Mouse (Mus musculus): ENCODE data around the gene Ano10. TPM values are rescaled to one million over a fixed set of nuclear protein-coding genes. Genes with fewer than 3 reads are reported as not detected.

Gene Ano10
- polyA plus RNA-seq, 1 experiment from 2014 or later, result 23.5 TPM

- no peak for ATAC-seq (replicated peaks; ENCODE audit: insufficient number of reproducible peaks, insufficient read depth, low FRiP score, low read depth)
- 34% methylated on average over 4 of the region's 4 CpGs for WGBS
- H3K4me1 ChIP-seq (replicated peaks), result peaks cover 21% of the 10 kb centered on the region
These were observed 50.0 kb downstream of the Ano10 start for GRCm38 (mm10) chr9:122244080-122244799.

GRCm38 (mm10) chr9:122243297-122243696 is 50.9 kb downstream of the Ano10 start:
- H3K36me3 ChIP-seq, result no peaks in the 10 kb centered on the region
- no peak for ATAC-seq (replicated peaks; ENCODE audit: insufficient number of reproducible peaks, insufficient read depth, low FRiP score, low read depth)
- H3K27me3 ChIP-seq, result no peaks in the 10 kb centered on the region
- H3K27ac ChIP-seq, result no peak overlapping the region
- H3K4me3 ChIP-seq, result no peak overlapping the region
- no peaks in the 10 kb centered on the region for H3K9me3 ChIP-seq (replicated peaks)
- no peak overlapping the region for H3K9ac ChIP-seq
- H3K4me2 ChIP-seq, result no peak overlapping the region
- WGBS, result 63% methylated on average over 1 of the region's 1 CpGs
- peaks cover 21% of the 10 kb centered on the region for H3K4me1 ChIP-seq (replicated peaks)

More at GRCm38 (mm10) chr9:122244080-122244799, 50.0 kb downstream of the Ano10 start:
- no peak overlapping the region for H3K4me2 ChIP-seq
- no peaks in the 10 kb centered on the region for H3K27me3 ChIP-seq
- H3K36me3 ChIP-seq, result no peaks in the 10 kb centered on the region
- H3K9me3 ChIP-seq (replicated peaks), result no peaks in the 10 kb centered on the region
- no peak overlapping the region for H3K4me3 ChIP-seq
- no peak overlapping the region for H3K27ac ChIP-seq
- H3K9ac ChIP-seq, result no peak overlapping the region

GRCm38 (mm10) chr9:122242856-122243255 is 51.4 kb downstream of the Ano10 start:
- no peak overlapping the region for H3K9ac ChIP-seq
- no peak overlapping the region for H3K27ac ChIP-seq
- H3K9me3 ChIP-seq (replicated peaks), result no peaks in the 10 kb centered on the region
- no peak; the same call in 1 of the 2 replicates for ATAC-seq (replicated peaks; ENCODE audit: insufficient number of reproducible peaks, insufficient read depth, low FRiP score, low read depth)
- no peaks in the 10 kb centered on the region for H3K27me3 ChIP-seq
- no peaks in the 10 kb centered on the region for H3K36me3 ChIP-seq
- H3K4me3 ChIP-seq, result no peak overlapping the region
- WGBS, result 11% methylated on average over 7 of the region's 7 CpGs
- no peak overlapping the region for H3K4me2 ChIP-seq
- peaks cover 21% of the 10 kb centered on the region for H3K4me1 ChIP-seq (replicated peaks)

GRCm38 (mm10) chr9:122241812-122242400 is 52.3 kb downstream of the Ano10 start:
- no peaks in the 10 kb centered on the region for H3K36me3 ChIP-seq
- H3K4me2 ChIP-seq, result no peak overlapping the region
- ATAC-seq (replicated peaks; ENCODE audit: insufficient number of reproducible peaks, insufficient read depth, low FRiP score, low read depth), result no peak
- peaks cover 21% of the 10 kb centered on the region for H3K4me1 ChIP-seq (replicated peaks)
- H3K27ac ChIP-seq, result no peak overlapping the region
- H3K9ac ChIP-seq, result no peak overlapping the region
- no peaks in the 10 kb centered on the region for H3K27me3 ChIP-seq
- no peak overlapping the region for H3K4me3 ChIP-seq
- WGBS, result 64% methylated on average over 10 of the region's 10 CpGs
- H3K9me3 ChIP-seq (replicated peaks), result no peaks in the 10 kb centered on the region

- Histone ChIP-seq H3K4me3 (no peak overlapping the region), H3K27me3 (no peaks in the 10 kb centered on the region), H3K9me3 (replicated peaks) (no peaks in the 10 kb centered on the region), H3K27ac (peak overlapping the region; percentile 46; the same call in 1 of the 2 replicates), H3K4me2 (no peak overlapping the region), H3K9ac (no peak overlapping the region), H3K4me1 (replicated peaks) (peaks cover 25% of the 10 kb centered on the region), H3K36me3 (no peaks in the 10 kb centered on the region)
- ATAC-seq (replicated peaks; ENCODE audit: insufficient number of reproducible peaks, insufficient read depth, low FRiP score, low read depth), result peak; percentile 48; the same call in 1 of the 2 replicates
- 31% methylated on average over 8 of the region's 8 CpGs for WGBS
These were observed 53.5 kb downstream of the Ano10 start for GRCm38 (mm10) chr9:122240629-122241199.

- Histone ChIP-seq H3K27ac (no peak overlapping the region), H3K36me3 (no peaks in the 10 kb centered on the region), H3K4me1 (replicated peaks) (0 out of 2 replicates have a peak, but pooled peaks cover 4% of the 10 kb centered on the region), H3K9ac (no peak overlapping the region), H3K27me3 (no peaks in the 10 kb centered on the region), H3K4me2 (no peak overlapping the region), H3K4me3 (no peak overlapping the region), H3K9me3 (replicated peaks) (no peaks in the 10 kb centered on the region)
- no peak for ATAC-seq (replicated peaks; ENCODE audit: insufficient number of reproducible peaks, insufficient read depth, low FRiP score, low read depth)
- WGBS, result 85% methylated on average over 3 of the region's 3 CpGs
These were observed 59.5 kb downstream of the Ano10 start for GRCm38 (mm10) chr9:122234741-122235140.

- H3K9me3 ChIP-seq (replicated peaks), result no peaks in the 10 kb centered on the region
- no peak overlapping the region for H3K4me3 ChIP-seq
- no peaks in the 10 kb centered on the region for H3K36me3 ChIP-seq
- H3K4me1 ChIP-seq (replicated peaks), result 0 out of 2 replicates have a peak, but pooled peaks cover 4% of the 10 kb centered on the region
- 52% methylated on average over 7 of the region's 7 CpGs for WGBS
- no peak overlapping the region for H3K9ac ChIP-seq
- no peaks in the 10 kb centered on the region for H3K27me3 ChIP-seq
- H3K27ac ChIP-seq, result no peak overlapping the region
- ATAC-seq (replicated peaks; ENCODE audit: insufficient number of reproducible peaks, insufficient read depth, low FRiP score, low read depth), result no peak; the same call in 1 of the 2 replicates
- H3K4me2 ChIP-seq, result no peak overlapping the region
These were observed 60.3 kb downstream of the Ano10 start for GRCm38 (mm10) chr9:122233972-122234345.

GRCm38 (mm10) chr9:122233316-122233971 is 60.8 kb downstream of the Ano10 start:
- Histone ChIP-seq H3K4me2 (no peak overlapping the region), H3K4me3 (no peak overlapping the region), H3K4me1 (replicated peaks) (0 out of 2 replicates have a peak, but pooled peaks cover 4% of the 10 kb centered on the region), H3K9me3 (replicated peaks) (no peaks in the 10 kb centered on the region), H3K27ac (no peak overlapping the region), H3K27me3 (no peaks in the 10 kb centered on the region), H3K9ac (no peak overlapping the region), H3K36me3 (no peaks in the 10 kb centered on the region)
- ATAC-seq (replicated peaks; ENCODE audit: insufficient number of reproducible peaks, insufficient read depth, low FRiP score, low read depth), result no peak
- 83% methylated on average over 8 of the region's 8 CpGs for WGBS

GRCm38 (mm10) chr9:122232912-122233311 is 61.3 kb downstream of the Ano10 start:
- Histone ChIP-seq H3K27ac (no peak overlapping the region), H3K9me3 (replicated peaks) (no peaks in the 10 kb centered on the region), H3K27me3 (no peaks in the 10 kb centered on the region), H3K4me3 (no peak overlapping the region), H3K4me2 (no peak overlapping the region), H3K4me1 (replicated peaks) (0 out of 2 replicates have a peak, but pooled peaks cover 4% of the 10 kb centered on the region), H3K9ac (no peak overlapping the region), H3K36me3 (no peaks in the 10 kb centered on the region)
- ATAC-seq (replicated peaks; ENCODE audit: insufficient number of reproducible peaks, insufficient read depth, low FRiP score, low read depth), result no peak
- 56% methylated on average over 2 of the region's 2 CpGs for WGBS

GRCm38 (mm10) chr9:122230701-122231100 is 63.5 kb downstream of the Ano10 start:
- WGBS, result 63% methylated on average over 4 of the region's 4 CpGs
- ATAC-seq (replicated peaks; ENCODE audit: insufficient number of reproducible peaks, insufficient read depth, low FRiP score, low read depth), result no peak
- Histone ChIP-seq H3K4me2 (no peak overlapping the region), H3K9me3 (replicated peaks) (no peaks in the 10 kb centered on the region), H3K27me3 (no peaks in the 10 kb centered on the region), H3K27ac (no peak overlapping the region), H3K9ac (no peak overlapping the region), H3K4me3 (no peak overlapping the region), H3K4me1 (replicated peaks) (no peaks in the 10 kb centered on the region), H3K36me3 (no peaks in the 10 kb centered on the region)

GRCm38 (mm10) chr9:122226419-122226818 is 67.8 kb downstream of the Ano10 start:
- 92% methylated on average over 4 of the region's 4 CpGs for WGBS
- H3K4me2 ChIP-seq, result no peak overlapping the region

More at GRCm38 (mm10) chr9:122226419-122226818, 67.8 kb downstream of the Ano10 start:
- Histone ChIP-seq H3K9ac (no peak overlapping the region), H3K36me3 (no peaks in the 10 kb centered on the region), H3K4me1 (replicated peaks) (no peaks in the 10 kb centered on the region), H3K4me3 (no peak overlapping the region), H3K9me3 (replicated peaks) (no peaks in the 10 kb centered on the region), H3K27me3 (no peaks in the 10 kb centered on the region), H3K27ac (no peak overlapping the region)
- ATAC-seq (replicated peaks; ENCODE audit: insufficient number of reproducible peaks, insufficient read depth, low FRiP score, low read depth), result no peak
